Mouse (Mus musculus): ENCODE data around the gene Olfr854.

- TF ChIP-seq CTCF (IDR thresholded peaks at IDR 0.05; ENCODE audit: insufficient read depth, low read depth, low read length) = no peak
- no peak for TF ChIP-seq POLR2A (IDR thresholded peaks at IDR 0.05; ENCODE audit: insufficient read depth, low read depth, low read length)
These were observed at the start of gene Olfr854 for GRCm38 (mm10) chr9:19567282-19567681.

Measured in olfactory bulb, adult 2 months (tissue).